Mouse (Mus musculus): ENCODE measurements around the gene Col6a4. TPM values are rescaled to one million over a fixed set of nuclear protein-coding genes. Genes with fewer than 3 reads are reported as not detected.

The Col6a4 gene
- total RNA-seq (2014; fragmentation: Nextera tagmentation) = not detected in 2 replicates
- total RNA-seq (2017) = not detected in 2 replicates

- no peak for ATAC-seq (replicated peaks; ENCODE audit: low FRiP score, low TSS enrichment, poor library complexity, severe bottlenecking)
Measured at GRCm38 (mm10) chr9:106096683-106097082, at the start of gene Col6a4. Col6a4 (minus strand) TSS chr9:106096783.

GRCm38 (mm10) chr9:106145582-106145981 is 49.0 kb upstream of the Col6a4 start:
- ATAC-seq (replicated peaks; ENCODE audit: low FRiP score, low TSS enrichment, poor library complexity, severe bottlenecking) = no peak

- no peak for ATAC-seq (replicated peaks; ENCODE audit: low FRiP score, low TSS enrichment, poor library complexity, severe bottlenecking)
Measured at GRCm38 (mm10) chr9:106144176-106144575, 47.6 kb upstream of the Col6a4 start.

- no peak for ATAC-seq (replicated peaks; ENCODE audit: low FRiP score, low TSS enrichment, poor library complexity, severe bottlenecking)
Measured at GRCm38 (mm10) chr9:106141955-106142354, 45.4 kb upstream of the Col6a4 start.

- ATAC-seq (replicated peaks; ENCODE audit: low FRiP score, low TSS enrichment, poor library complexity, severe bottlenecking) = no peak
Measured at GRCm38 (mm10) chr9:106139763-106140162, 43.2 kb upstream of the Col6a4 start.

- no peak for ATAC-seq (replicated peaks; ENCODE audit: low FRiP score, low TSS enrichment, poor library complexity, severe bottlenecking)
Measured at GRCm38 (mm10) chr9:106137671-106138216, 41.2 kb upstream of the Col6a4 start.

GRCm38 (mm10) chr9:106130250-106130649 is 33.7 kb upstream of the Col6a4 start:
- ATAC-seq (replicated peaks; ENCODE audit: low FRiP score, low TSS enrichment, poor library complexity, severe bottlenecking) = no peak

- no peak for ATAC-seq (replicated peaks; ENCODE audit: low FRiP score, low TSS enrichment, poor library complexity, severe bottlenecking)
Measured at GRCm38 (mm10) chr9:106129072-106129471, 32.5 kb upstream of the Col6a4 start.

- no peak for ATAC-seq (replicated peaks; ENCODE audit: low FRiP score, low TSS enrichment, poor library complexity, severe bottlenecking)
Measured at GRCm38 (mm10) chr9:106126786-106127251, 30.2 kb upstream of the Col6a4 start.

- peak; percentile 81; the same call in 1 of the 2 replicates for ATAC-seq (replicated peaks; ENCODE audit: low FRiP score, low TSS enrichment, poor library complexity, severe bottlenecking)
Measured at GRCm38 (mm10) chr9:106123599-106123998, 27.0 kb upstream of the Col6a4 start.

- ATAC-seq (replicated peaks; ENCODE audit: low FRiP score, low TSS enrichment, poor library complexity, severe bottlenecking) = no peak
Measured at GRCm38 (mm10) chr9:106119075-106119474, 22.5 kb upstream of the Col6a4 start.

- no peak for ATAC-seq (replicated peaks; ENCODE audit: low FRiP score, low TSS enrichment, poor library complexity, severe bottlenecking)
Measured at GRCm38 (mm10) chr9:106115801-106116424, 19.3 kb upstream of the Col6a4 start.

GRCm38 (mm10) chr9:106112770-106113423 is 16.3 kb upstream of the Col6a4 start:
- ATAC-seq (replicated peaks; ENCODE audit: low FRiP score, low TSS enrichment, poor library complexity, severe bottlenecking) = peak; percentile 63; the same call in 1 of the 2 replicates

- no peak for ATAC-seq (replicated peaks; ENCODE audit: low FRiP score, low TSS enrichment, poor library complexity, severe bottlenecking)
Measured at GRCm38 (mm10) chr9:106106241-106106640, 9.7 kb upstream of the Col6a4 start.

- no peak for ATAC-seq (replicated peaks; ENCODE audit: low FRiP score, low TSS enrichment, poor library complexity, severe bottlenecking)
Measured at GRCm38 (mm10) chr9:106104401-106104800, 7.8 kb upstream of the Col6a4 start.

GRCm38 (mm10) chr9:106101166-106101565 is 4.6 kb upstream of the Col6a4 start:
- no peak for ATAC-seq (replicated peaks; ENCODE audit: low FRiP score, low TSS enrichment, poor library complexity, severe bottlenecking)

GRCm38 (mm10) chr9:106100262-106100661 is 3.7 kb upstream of the Col6a4 start:
- no peak for ATAC-seq (replicated peaks; ENCODE audit: low FRiP score, low TSS enrichment, poor library complexity, severe bottlenecking)

GRCm38 (mm10) chr9:106099379-106100021 is 2.9 kb upstream of the Col6a4 start:
- no peak for ATAC-seq (replicated peaks; ENCODE audit: low FRiP score, low TSS enrichment, poor library complexity, severe bottlenecking)

- no peak for ATAC-seq (replicated peaks; ENCODE audit: low FRiP score, low TSS enrichment, poor library complexity, severe bottlenecking)
Measured at GRCm38 (mm10) chr9:106081528-106081927, 15.1 kb downstream of the Col6a4 start.

Data from megakaryocyte-erythroid progenitor cell, adult 5-6 weeks (primary cell).